Mouse (Mus musculus) ES-Bruce4 (cell line): ENCODE data around the gene Gm765. TPM values are rescaled to one million over a fixed set of nuclear protein-coding genes. Genes with fewer than 3 reads are reported as not detected.

ENCODE experiments used
- H3K27ac ChIP-seq: 2 replicates; pipeline ENCODE4 v1.5.1; 2012; ENCODE audit warnings: low read length, inconsistent platforms; ENCODE audit not compliant: insufficient read depth
- H3K27me3 ChIP-seq: 2 replicates; pipeline ENCODE4 v1.6.1; 2012; ENCODE audit warnings: mild to moderate bottlenecking, low read length, inconsistent platforms; ENCODE audit not compliant: control insufficient read depth, poor library complexity, insufficient read depth, severe bottlenecking
- H3K36me3 ChIP-seq: 2 replicates; pipeline ENCODE4 v1.6.1; 2012; ENCODE audit warnings: inconsistent platforms, mild to moderate bottlenecking, low read length, moderate library complexity; ENCODE audit not compliant: control insufficient read depth, poor library complexity, insufficient read depth, severe bottlenecking
- H3K4me1 ChIP-seq: one replicate; pipeline ENCODE4 v1.8.1; 2011; ENCODE audit warnings: low read length; ENCODE audit not compliant: control insufficient read depth, insufficient read depth
- H3K4me3 ChIP-seq: 2 replicates; pipeline ENCODE4 v1.5.1; 2011; ENCODE audit warnings: low read depth, mild to moderate bottlenecking, low read length
- H3K9ac ChIP-seq: 2 replicates; pipeline ENCODE4 v1.6.1; 2012; ENCODE audit warnings: low read depth, mild to moderate bottlenecking, inconsistent platforms; ENCODE audit not compliant: poor library complexity, severe bottlenecking
- H3K9me3 ChIP-seq: replicated peaks from 2 replicates; pipeline ENCODE4 v1.6.1; 2012; ENCODE audit warnings: mild to moderate bottlenecking, low read length, inconsistent platforms; ENCODE audit not compliant: control insufficient read depth, poor library complexity, insufficient read depth, severe bottlenecking
- CTCF ChIP-seq: IDR thresholded peaks from one replicate; pipeline ENCODE4 v1.8.1; 2011; ENCODE audit warnings: low read depth, low read length
- EP300 ChIP-seq: IDR thresholded peaks from 2 replicates; pipeline ENCODE4 v1.6.1; 2011; ENCODE audit warnings: low read depth, low read length; ENCODE audit not compliant: insufficient read depth
- POLR2A ChIP-seq: IDR thresholded peaks from one replicate; pipeline ENCODE4 v1.8.1; 2011; ENCODE audit warnings: low read length; ENCODE audit not compliant: insufficient read depth
- polyA plus RNA-seq: library from polyadenylated mRNA; stranded (reverse); fragments of >200 nt; gene quantifications from 2 replicates; pipeline ENCODE4 v1.2.4, GENCODE M21; 2011; ENCODE audit warnings: low read depth; ENCODE audit not compliant: missing spikeins, insufficient read depth, insufficient read length

Gm765 gene
- polyA plus RNA-seq, 1 experiment = not detected

DNA sequence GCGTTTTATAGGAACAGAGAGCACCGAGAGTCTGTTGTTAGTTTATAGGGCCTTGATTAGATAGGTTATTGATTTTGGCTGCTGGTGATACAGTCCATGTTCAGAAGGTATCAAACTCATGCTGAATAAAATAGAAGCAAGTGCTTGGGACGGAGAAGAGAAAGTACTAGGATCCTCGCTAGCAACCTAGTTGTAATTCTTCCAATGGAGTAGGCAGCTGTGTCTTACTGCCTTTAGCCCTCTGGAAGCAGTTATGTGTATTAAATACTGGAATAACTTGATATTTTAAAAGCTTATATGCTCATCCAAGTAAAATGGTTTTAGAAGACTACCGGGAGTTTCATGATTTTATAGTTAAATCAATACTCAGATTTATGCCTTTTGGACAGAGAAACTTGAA lies 132.3 kb downstream of the Gm765 start:
- no peak for TF ChIP-seq EP300
- TF ChIP-seq CTCF = no peak
- no peak for TF ChIP-seq POLR2A
- no peak overlapping the region for H3K27ac ChIP-seq
- no peaks in the 10 kb centered on the region for H3K36me3 ChIP-seq
- no peak overlapping the region for H3K9ac ChIP-seq
- H3K4me3 ChIP-seq = no peak overlapping the region
- H3K4me1 ChIP-seq = no peaks in the 10 kb centered on the region
- no peaks in the 10 kb centered on the region for H3K9me3 ChIP-seq
- H3K27me3 ChIP-seq = no peaks in the 10 kb centered on the region

GRCm38 (mm10) chr6:98208051-98208450 lies 134.5 kb downstream of the Gm765 start:
- no peaks in the 10 kb centered on the region for H3K36me3 ChIP-seq
- H3K27me3 ChIP-seq = no peaks in the 10 kb centered on the region
- H3K4me1 ChIP-seq = no peaks in the 10 kb centered on the region
- H3K9me3 ChIP-seq = no peaks in the 10 kb centered on the region
- TF ChIP-seq POLR2A (no peak), EP300 (no peak), CTCF (no peak)
- H3K4me3 ChIP-seq = no peak overlapping the region
- H3K27ac ChIP-seq = no peak overlapping the region
- no peak overlapping the region for H3K9ac ChIP-seq

DNA sequence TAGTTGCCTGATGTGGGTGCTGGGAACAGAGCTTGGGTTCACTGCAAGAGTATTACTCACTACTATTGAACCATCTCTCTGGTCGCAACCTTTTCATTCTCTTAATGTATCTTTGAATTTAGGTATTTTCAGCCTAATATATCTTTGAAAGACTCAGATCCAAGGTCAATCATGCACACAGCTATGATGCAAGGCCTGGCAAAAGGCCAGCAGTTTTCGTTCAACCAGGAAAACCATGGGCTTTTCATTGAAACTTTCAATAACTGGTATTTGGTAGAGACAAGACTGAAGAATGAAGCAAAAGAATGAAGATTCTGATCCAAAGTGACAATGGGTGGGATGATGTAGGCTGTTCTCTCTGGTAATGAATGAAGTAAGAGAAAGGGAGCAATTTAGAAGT lies 143.8 kb downstream of the Gm765 start:
- no peak overlapping the region for H3K27ac ChIP-seq
- no peaks in the 10 kb centered on the region for H3K4me1 ChIP-seq
- H3K36me3 ChIP-seq = no peaks in the 10 kb centered on the region
- H3K27me3 ChIP-seq = no peaks in the 10 kb centered on the region
- no peak for TF ChIP-seq CTCF
- no peak for TF ChIP-seq EP300
- no peak for TF ChIP-seq POLR2A
- no peak overlapping the region for H3K4me3 ChIP-seq
- H3K9ac ChIP-seq = no peak overlapping the region
- no peaks in the 10 kb centered on the region for H3K9me3 ChIP-seq

DNA sequence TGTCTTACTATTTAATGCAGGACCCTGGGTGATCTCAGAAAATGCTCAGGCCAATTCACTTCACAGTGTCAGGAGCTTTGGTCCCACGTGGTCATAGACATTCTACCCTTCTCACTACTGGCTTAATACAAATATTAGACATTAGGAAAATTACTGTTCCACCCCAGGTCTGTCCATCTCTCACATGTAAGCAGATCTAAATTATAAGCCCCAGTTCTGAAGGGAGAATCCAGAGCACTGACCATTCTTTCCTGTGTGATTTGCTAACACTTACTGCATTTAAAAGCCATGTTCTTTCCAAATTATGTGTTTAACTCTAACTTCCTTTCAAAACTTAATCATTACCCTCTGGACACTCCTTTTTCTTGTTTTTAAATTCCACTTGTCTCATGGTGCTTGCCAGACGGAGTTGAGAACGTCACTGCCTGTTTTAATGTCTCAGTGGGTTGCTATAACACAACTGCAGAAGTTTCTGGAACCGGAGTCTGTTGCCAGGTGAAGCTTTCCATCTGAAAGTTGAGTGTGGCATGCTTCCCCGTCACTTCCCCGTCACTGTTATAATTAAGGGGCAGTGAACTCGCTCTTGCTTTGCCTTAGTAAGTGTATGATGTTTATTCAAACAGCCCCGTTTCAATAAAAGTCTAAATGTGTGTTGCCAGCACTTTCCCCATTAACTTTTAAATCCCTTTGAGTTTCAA lies 151.7 kb downstream of the Gm765 start:
- no peaks in the 10 kb centered on the region for H3K9me3 ChIP-seq
- no peak overlapping the region for H3K27ac ChIP-seq
- H3K4me3 ChIP-seq = no peak overlapping the region
- no peak for TF ChIP-seq POLR2A
- H3K4me1 ChIP-seq = no peaks in the 10 kb centered on the region
- no peaks in the 10 kb centered on the region for H3K36me3 ChIP-seq
- H3K27me3 ChIP-seq = no peaks in the 10 kb centered on the region
- H3K9ac ChIP-seq = no peak overlapping the region
